Mouse (Mus musculus) hindbrain, embryonic 15.5 days (tissue): Measurements from ENCODE around the gene Acsl6. TPM values are rescaled to one million over a fixed set of nuclear protein-coding genes. Genes with fewer than 3 reads are reported as not detected.
"Not testable (repeated sequence)": the region's sequence is repeated elsewhere in the genome, so short reads cannot be mapped to it uniquely, and the experiment has no call there.

Source experiments
- ATAC-seq: fragments of 200-750 bp; cut with Nextera tagmentation; 2 replicates; pipeline ENCODE4 v1.8.0; 2017; ENCODE audit warnings: low read depth, moderate number of reproducible peaks, moderate TSS enrichment; ENCODE audit not compliant: low FRiP score
- H3K27ac ChIP-seq: fragments of 300-500 bp; sonication (generic); replicated peaks from 2 replicates; pipeline ENCODE4 v1.5.1; 2015; ENCODE audit warnings: mild to moderate bottlenecking, inconsistent platforms
- H3K27me3 ChIP-seq: fragments of 300-500 bp; sonication (generic); 2 replicates; pipeline ENCODE4 v1.6.1; 2015; ENCODE audit warnings: control low read depth, inconsistent platforms
- H3K36me3 ChIP-seq: fragments of 300-500 bp; sonication (generic); 2 replicates; pipeline ENCODE4 v1.6.1; 2015; ENCODE audit warnings: control low read depth, inconsistent platforms
- H3K4me1 ChIP-seq: fragments of 300-500 bp; sonication (generic); replicated peaks from 2 replicates; pipeline ENCODE4 v1.6.1; 2015; ENCODE audit warnings: control low read depth, inconsistent platforms
- H3K4me2 ChIP-seq: fragments of 300-500 bp; sonication (generic); 2 replicates; pipeline ENCODE4 v1.6.1; 2015; ENCODE audit warnings: moderate library complexity, mild to moderate bottlenecking, inconsistent platforms
- H3K4me3 ChIP-seq: fragments of 300-500 bp; sonication (generic); 2 replicates; pipeline ENCODE4 v1.5.1; 2015; ENCODE audit warnings: mild to moderate bottlenecking, inconsistent platforms
- H3K9ac ChIP-seq: fragments of 300-500 bp; sonication (generic); 2 replicates; pipeline ENCODE4 v1.6.1; 2015; ENCODE audit warnings: inconsistent platforms
- H3K9me3 ChIP-seq: fragments of 300-500 bp; sonication (generic); 2 replicates; pipeline ENCODE4 v1.6.1; 2016; ENCODE audit warnings: control low read depth, inconsistent platforms
- WGBS: fragments of 180-500 bp; shearing (Covaris S2); methylation state at CpG from one replicate; pipeline ENCODE4 v1.1.7; 2015; 5-methylcytosine and 5-hydroxymethylcytosine counted together
- polyA plus RNA-seq: library from polyadenylated mRNA; unstranded; fragments of >200 nt; fragmentation: Nextera tagmentation; extraction: Ambion mirVana; gene quantifications from 2 replicates; pipeline ENCODE4 v1.2.1, GENCODE M21; 2015

The Acsl6 gene
- polyA plus RNA-seq, 1 experiment from 2014 or later: 45.4 TPM

GRCm38 (mm10) chr11:54293980-54294807 lies 9.4 kb upstream of the Acsl6 start:
- ATAC-seq: no peak
- WGBS: 70% methylated on average over 12 of the region's 12 CpGs

GRCm38 (mm10) chr11:54295971-54296370 lies 7.6 kb upstream of the Acsl6 start:
- no peak overlapping the region for H3K9ac ChIP-seq
- 90% methylated on average over 4 of the region's 4 CpGs for WGBS

More at GRCm38 (mm10) chr11:54293980-54294807, 9.4 kb upstream of the Acsl6 start:
- no peak overlapping the region for H3K27ac ChIP-seq
- no peaks in the 10 kb centered on the region for H3K4me1 ChIP-seq
- no peaks in the 10 kb centered on the region for H3K27me3 ChIP-seq
- no peaks in the 10 kb centered on the region for H3K36me3 ChIP-seq
- H3K9ac ChIP-seq: no peak overlapping the region
- H3K9me3 ChIP-seq: no peaks in the 10 kb centered on the region
- no peak overlapping the region for H3K4me2 ChIP-seq
- H3K4me3 ChIP-seq: no peak overlapping the region

GRCm38 (mm10) chr11:54296734-54297133 lies 6.9 kb upstream of the Acsl6 start:
- H3K27ac ChIP-seq: no peak overlapping the region
- WGBS: 100% methylated on average over 1 of the region's 1 CpGs
- ATAC-seq: no peak

More at GRCm38 (mm10) chr11:54295971-54296370, 7.6 kb upstream of the Acsl6 start:
- no peak for ATAC-seq
- no peaks in the 10 kb centered on the region for H3K9me3 ChIP-seq
- no peaks in the 10 kb centered on the region for H3K4me1 ChIP-seq
- H3K4me2 ChIP-seq: no peak overlapping the region
- H3K27me3 ChIP-seq: no peaks in the 10 kb centered on the region
- no peak overlapping the region for H3K27ac ChIP-seq
- no peak overlapping the region for H3K4me3 ChIP-seq
- H3K36me3 ChIP-seq: no peaks in the 10 kb centered on the region

GRCm38 (mm10) chr11:54297471-54297870 lies 6.1 kb upstream of the Acsl6 start:
- ATAC-seq, H3K4me2 ChIP-seq, H3K9me3 ChIP-seq, H3K27me3 ChIP-seq, H3K4me1 ChIP-seq, H3K9ac ChIP-seq, H3K27ac ChIP-seq, H3K4me3 ChIP-seq, H3K36me3 ChIP-seq: not testable (repeated sequence)
- 87% methylated on average over 2 of the region's 2 CpGs for WGBS

More at GRCm38 (mm10) chr11:54296734-54297133, 6.9 kb upstream of the Acsl6 start:
- H3K4me3 ChIP-seq: no peak overlapping the region
- H3K36me3 ChIP-seq: no peaks in the 10 kb centered on the region
- 0 out of 2 replicates have a peak, but pooled peaks cover under 1% of the 10 kb centered on the region for H3K4me1 ChIP-seq
- no peak overlapping the region for H3K9ac ChIP-seq
- H3K27me3 ChIP-seq: no peaks in the 10 kb centered on the region
- no peak overlapping the region for H3K4me2 ChIP-seq
- no peaks in the 10 kb centered on the region for H3K9me3 ChIP-seq

- H3K27me3 ChIP-seq: no peaks in the 10 kb centered on the region
- peaks cover 17% of the 10 kb centered on the region for H3K4me1 ChIP-seq
- H3K9me3 ChIP-seq: no peaks in the 10 kb centered on the region
- no peak overlapping the region for H3K4me2 ChIP-seq
- H3K27ac ChIP-seq: no peak overlapping the region
- H3K9ac ChIP-seq: no peak overlapping the region
- H3K36me3 ChIP-seq: no peaks in the 10 kb centered on the region
- ATAC-seq: no peak
- H3K4me3 ChIP-seq: no peak overlapping the region
Observed at GRCm38 (mm10) chr11:54298777-54299176, 4.8 kb upstream of the Acsl6 start.

GRCm38 (mm10) chr11:54301994-54302393 lies 1.6 kb upstream of the Acsl6 start:
- no peaks in the 10 kb centered on the region for H3K36me3 ChIP-seq
- H3K27ac ChIP-seq: no peak overlapping the region
- peaks cover 41% of the 10 kb centered on the region for H3K4me1 ChIP-seq
- WGBS: 88% methylated on average over 8 of the region's 8 CpGs
- H3K4me3 ChIP-seq: no peak overlapping the region
- no peak overlapping the region for H3K4me2 ChIP-seq
- no peaks in the 10 kb centered on the region for H3K27me3 ChIP-seq
- ATAC-seq: no peak
- H3K9ac ChIP-seq: no peak overlapping the region
- no peaks in the 10 kb centered on the region for H3K9me3 ChIP-seq

- peak overlapping the region; percentile 85 for H3K4me2 ChIP-seq
- H3K27me3 ChIP-seq: no peaks in the 10 kb centered on the region
- H3K4me3 ChIP-seq: no peak overlapping the region
- peaks cover 45% of the 10 kb centered on the region for H3K4me1 ChIP-seq
- no peak for ATAC-seq
- no peaks in the 10 kb centered on the region for H3K36me3 ChIP-seq
- no peaks in the 10 kb centered on the region for H3K9me3 ChIP-seq
- WGBS: 73% methylated on average over 3 of the region's 3 CpGs
- H3K9ac ChIP-seq: no peak overlapping the region
- peak overlapping the region; percentile 92 for H3K27ac ChIP-seq
Observed at GRCm38 (mm10) chr11:54302606-54303005, 992 bp upstream of the Acsl6 start.

GRCm38 (mm10) chr11:54303076-54303727 lies 396 bp upstream of the Acsl6 start:
- WGBS: 18% methylated on average over 6 of the region's 6 CpGs
- H3K4me3 ChIP-seq: peak overlapping the region; percentile 57
- H3K4me2 ChIP-seq: peak overlapping the region; percentile 85
- ATAC-seq: peak; percentile 50; the same call in 1 of the 2 replicates
- H3K9me3 ChIP-seq: no peaks in the 10 kb centered on the region
- H3K27ac ChIP-seq: peak overlapping the region; percentile 92
- H3K4me1 ChIP-seq: peaks cover 49% of the 10 kb centered on the region
- H3K27me3 ChIP-seq: no peaks in the 10 kb centered on the region
- H3K9ac ChIP-seq: peak overlapping the region; percentile 67
- no peaks in the 10 kb centered on the region for H3K36me3 ChIP-seq

- H3K9ac ChIP-seq: peak overlapping the region; percentile 67
- peaks cover 49% of the 10 kb centered on the region for H3K4me1 ChIP-seq
- no peaks in the 10 kb centered on the region for H3K27me3 ChIP-seq
- H3K9me3 ChIP-seq: no peaks in the 10 kb centered on the region
- no peak for ATAC-seq
- H3K27ac ChIP-seq: peak overlapping the region; percentile 92
- peak overlapping the region; percentile 57 for H3K4me3 ChIP-seq
- 2% methylated on average over 7 of the region's 7 CpGs for WGBS
- peak overlapping the region; percentile 85 for H3K4me2 ChIP-seq
- no peaks in the 10 kb centered on the region for H3K36me3 ChIP-seq
Observed at GRCm38 (mm10) chr11:54304471-54304873, 874 bp downstream of the Acsl6 start.

GRCm38 (mm10) chr11:54305331-54305730 lies 1.7 kb downstream of the Acsl6 start:
- Histone ChIP-seq H3K27ac (no peak overlapping the region), H3K9ac (peak overlapping the region; percentile 67; the same call in 1 of the 2 replicates), H3K4me1 (peaks cover 49% of the 10 kb centered on the region), H3K4me2 (peak overlapping the region; percentile 85), H3K9me3 (no peaks in the 10 kb centered on the region), H3K27me3 (no peaks in the 10 kb centered on the region), H3K4me3 (peak overlapping the region; percentile 57), H3K36me3 (no peaks in the 10 kb centered on the region)
- no peak for ATAC-seq
- WGBS: 76% methylated on average over 3 of the region's 3 CpGs

- Histone ChIP-seq H3K9ac (no peak overlapping the region), H3K27me3 (no peaks in the 10 kb centered on the region), H3K4me1 (peaks cover 59% of the 10 kb centered on the region), H3K4me3 (no peak overlapping the region), H3K9me3 (no peaks in the 10 kb centered on the region), H3K27ac (no peak overlapping the region), H3K4me2 (peak overlapping the region; percentile 85), H3K36me3 (no peaks in the 10 kb centered on the region)
- WGBS: 78% methylated on average over 7 of the region's 7 CpGs
- no peak for ATAC-seq
Observed at GRCm38 (mm10) chr11:54307139-54307816, 3.7 kb downstream of the Acsl6 start.

- no peak overlapping the region for H3K4me3 ChIP-seq
- WGBS: 81% methylated on average over 2 of the region's 2 CpGs
- no peak overlapping the region for H3K4me2 ChIP-seq
- H3K27me3 ChIP-seq: no peaks in the 10 kb centered on the region
- H3K36me3 ChIP-seq: no peaks in the 10 kb centered on the region
- H3K27ac ChIP-seq: no peak overlapping the region
- no peak overlapping the region for H3K9ac ChIP-seq
- ATAC-seq: no peak
- H3K4me1 ChIP-seq: peaks cover 64% of the 10 kb centered on the region
- H3K9me3 ChIP-seq: no peaks in the 10 kb centered on the region
Observed at GRCm38 (mm10) chr11:54310588-54310987, 7.0 kb downstream of the Acsl6 start.
